ENCODE assay signal across 8 mouse cellular contexts in the genomic region with DNA sequence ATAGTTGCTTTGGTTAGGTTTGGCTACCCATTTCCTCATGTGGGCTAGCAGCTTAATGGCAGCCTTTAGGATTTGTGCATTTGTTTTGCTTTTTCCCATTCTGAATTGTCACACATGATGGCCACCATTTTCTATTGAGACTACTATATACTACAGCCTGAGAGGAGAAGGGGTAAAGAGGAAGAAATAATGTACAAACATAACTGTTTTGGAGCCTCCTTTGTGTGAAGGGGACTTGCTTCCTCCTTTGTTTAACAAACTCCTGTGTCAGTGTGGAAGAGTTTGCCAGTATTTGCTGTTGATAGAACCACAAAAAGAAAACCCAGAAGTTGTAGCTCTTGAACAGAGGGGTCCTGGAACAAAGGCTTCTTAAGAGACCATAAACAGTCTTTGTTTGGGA. TPM values are rescaled to one million over a fixed set of nuclear protein-coding genes. Genes with fewer than 3 reads are reported as not detected.
DNase-seq lines count a peak whose midpoint lies in the region; ATAC-seq and TF ChIP-seq lines count a peak whose summit lies in the region.
"Had no signal": no experiment of that assay in that cellular context is flagged by ENCODE, and none has a peak within 500 bp of the region (broad histone marks: within the 10 kb centered on the region; RNA-seq: fewer than 3 reads in every experiment).

No protein-coding gene starts in this region.

- TF ChIP-seq CTCF in CH12.LX (conservative IDR thresholded peaks at IDR 0.05 in 1 of 2, IDR thresholded peaks at IDR 0.05 in 1 of 2; ENCODE audit: low read depth in 2 of 2, low read length in 2 of 2) (no peak), ES-Bruce4 (IDR thresholded peaks at IDR 0.05; ENCODE audit: low read depth, low read length) (no peak)
- TF ChIP-seq CTCF in liver, postnatal 0 days (IDR thresholded peaks at IDR 0.05; ENCODE audit: low read depth): no peak

- H3K36me3 ChIP-seq in CH12.LX (replicated peaks in 1 of 2; ENCODE audit: control insufficient read depth in 1 of 2, insufficient read depth in 1 of 2, low read length in 1 of 2) (no peaks in the 10 kb centered on the region), ES-Bruce4 (ENCODE audit: control insufficient read depth, insufficient read depth, low read length, poor library complexity, severe bottlenecking) (no peaks in the 10 kb centered on the region)
- H3K36me3 ChIP-seq in hindbrain, embryonic 10.5 days: 0 out of 2 replicates have a peak, but pooled peaks cover 3% of the 10 kb centered on the region
- H3K36me3 ChIP-seq in liver, postnatal 0 days (replicated peaks; ENCODE audit: insufficient read depth, low read length): no peaks in the 10 kb centered on the region

- H3K79me2 ChIP-seq in CH12.LX (replicated peaks; ENCODE audit: control insufficient read depth, extremely low read depth, insufficient read depth, poor library complexity, severe bottlenecking): peaks cover 66% of the 10 kb centered on the region

- H3K4me3 ChIP-seq in CH12.LX (replicated peaks in 1 of 3; ENCODE audit: low read depth in 2 of 3, low read length in 2 of 3, poor library complexity in 1 of 3) (peak overlapping the region in 2 of 3 experiments; percentile 49 to 96), ES-Bruce4 (ENCODE audit: low read depth, low read length) (peak overlapping the region; percentile 62)
- H3K4me3 ChIP-seq in hindbrain, embryonic 10.5 days: peak overlapping the region; percentile 100
- H3K4me3 ChIP-seq in liver, postnatal 0 days (ENCODE audit: low read depth, low read length): no peak overlapping the region

- intact Hi-C loops in gastrocnemius, postnatal 14 days (cut with DNase I; ENCODE audit: low total_unique reads): no loop called here

- H3K27ac ChIP-seq in CH12.LX (ENCODE audit: insufficient read depth, low read depth) (peak overlapping the region; percentile 58), ES-Bruce4 (ENCODE audit: insufficient read depth, low read length) (peak overlapping the region; percentile 36)
- peak overlapping the region; percentile 100 for H3K27ac ChIP-seq in hindbrain, embryonic 10.5 days
- H3K27ac ChIP-seq in liver, postnatal 0 days (ENCODE audit: low read depth): no peak overlapping the region; the same call in 1 of the 2 replicates

- no peak for DNase-seq in CH12.LX (ENCODE audit: extremely low read depth)
- DNase-seq in hindbrain, embryonic 10.5 days (ENCODE audit: low spot score): no peak
- no peak for DNase-seq in liver, postnatal 0 days
- no peak for DNase-seq in urinary bladder, adult 2 months (ENCODE audit: low spot score)
- no peak for DNase-seq in gastrocnemius, postnatal 14 days
- no peak for DNase-seq in kidney, adult 18-20 months

- ATAC-seq in liver, postnatal 0 days: no peak

- dilution Hi-C loops in CH12.LX (cut with MboI; ENCODE audit: extremely low pct_ligation_motif_present, extremely low pct_unique_long_range_greater_than_20kb, low sequenced_read_pairs): no loop called here

- H3K9me3 ChIP-seq in CH12.LX (replicated peaks; ENCODE audit: low read length) (no peaks in the 10 kb centered on the region), ES-Bruce4 (replicated peaks; ENCODE audit: control insufficient read depth, insufficient read depth, low read length, poor library complexity, severe bottlenecking) (no peaks in the 10 kb centered on the region)
- no peaks in the 10 kb centered on the region for H3K9me3 ChIP-seq in hindbrain, embryonic 10.5 days
- no peaks in the 10 kb centered on the region for H3K9me3 ChIP-seq in liver, postnatal 0 days (ENCODE audit: low read length)

- in situ Hi-C loops in CH12.LX (cut with MboI; ENCODE audit: low pct_ligation_motif_present, low pct_unique_long_range_greater_than_20kb, low sequenced_read_pairs): no loop called here

- H3K9ac ChIP-seq in CH12.LX (ENCODE audit: insufficient read depth, low read depth) (peak overlapping the region; percentile 69), ES-Bruce4 (ENCODE audit: low read depth, poor library complexity, severe bottlenecking) (peak overlapping the region; percentile 99)
- H3K9ac ChIP-seq in liver, postnatal 0 days (replicated peaks): no peak overlapping the region

- peaks cover 4 to 12% of the 10 kb centered on the region in 2 experiments for H3K4me1 ChIP-seq in CH12.LX (ENCODE audit: control insufficient read depth in 1 of 2, insufficient read depth in 2 of 2)
- peaks cover 9% of the 10 kb centered on the region for H3K4me1 ChIP-seq in ES-Bruce4 (ENCODE audit: control insufficient read depth, insufficient read depth, low read length)
- peaks cover 49% of the 10 kb centered on the region for H3K4me1 ChIP-seq in hindbrain, embryonic 10.5 days (replicated peaks)
- H3K4me1 ChIP-seq in liver, postnatal 0 days (ENCODE audit: insufficient read depth): peaks cover 18% of the 10 kb centered on the region

- H3K27me3 ChIP-seq in CH12.LX (replicated peaks) (peaks cover 16% of the 10 kb centered on the region), ES-Bruce4 (ENCODE audit: control insufficient read depth, insufficient read depth, low read length, poor library complexity, severe bottlenecking) (no peaks in the 10 kb centered on the region)
- H3K27me3 ChIP-seq in hindbrain, embryonic 10.5 days (ENCODE audit: insufficient read depth, poor library complexity, severe bottlenecking): no peaks in the 10 kb centered on the region
- H3K27me3 ChIP-seq in liver, postnatal 0 days (ENCODE audit: insufficient read depth, low read length): no peaks in the 10 kb centered on the region

- no peak for TF ChIP-seq EP300 in CH12.LX (IDR thresholded peaks at IDR 0.05; ENCODE audit: low read length)
- no peak for TF ChIP-seq EP300 in ES-Bruce4 (IDR thresholded peaks at IDR 0.05; ENCODE audit: insufficient read depth, low read depth, low read length)
- TF ChIP-seq EP300 in liver, postnatal 0 days (IDR thresholded peaks at IDR 0.05; ENCODE audit: low read depth): no peak

- TF ChIP-seq POLR2A in CH12.LX (IDR thresholded peaks at IDR 0.05; ENCODE audit: low read depth, low read length) (no peak), ES-Bruce4 (IDR thresholded peaks at IDR 0.05; ENCODE audit: insufficient read depth, low read length) (no peak)

- no peak for TF ChIP-seq RAD21 in CH12.LX (IDR thresholded peaks at IDR 0.05; ENCODE audit: low read depth, low read length)

- peak overlapping the region; percentile 85 for H3K4me2 ChIP-seq in CH12.LX (ENCODE audit: insufficient read depth, low read depth, poor library complexity, severe bottlenecking)
- peak overlapping the region; percentile 99; the same call in 1 of the 2 replicates for H3K4me2 ChIP-seq in liver, postnatal 0 days (ENCODE audit: low read depth, low read length)

TF ChIP-seq in CH12.LX, 34 proteins besides CTCF, POLR2A, EP300 and RAD21:
- TF ChIP-seq SMC3 (IDR thresholded peaks at IDR 0.05; ENCODE audit: low read depth, low read length): no peak
- TF ChIP-seq USF2 (conservative IDR thresholded peaks at IDR 0.05; ENCODE audit: low read depth, low read length): no peak
- no peak for TF ChIP-seq ETS1 (conservative IDR thresholded peaks at IDR 0.05; ENCODE audit: low read depth, low read length)
- TF ChIP-seq HCFC1 (IDR thresholded peaks at IDR 0.05; ENCODE audit: low read depth, low read length): no peak
- no peak for TF ChIP-seq MEF2A (IDR thresholded peaks at IDR 0.05; ENCODE audit: borderline replicate concordance, low read depth, low read length)
- no peak for TF ChIP-seq MAZ (IDR thresholded peaks at IDR 0.05; ENCODE audit: low read depth, low read length)
- no peak for TF ChIP-seq GABPA (IDR thresholded peaks at IDR 0.05; ENCODE audit: insufficient replicate concordance, low read depth, low read length)
- TF ChIP-seq MAFK (IDR thresholded peaks at IDR 0.05; ENCODE audit: insufficient replicate concordance, low read length): no peak
- no peak for TF ChIP-seq CHD2 (IDR thresholded peaks at IDR 0.05; ENCODE audit: low read length)
- no peak for TF ChIP-seq NELFE (IDR thresholded peaks at IDR 0.05; ENCODE audit: low read depth, low read length)
- TF ChIP-seq PAX5 (IDR thresholded peaks at IDR 0.05; ENCODE audit: low read length): no peak
- no peak for TF ChIP-seq MXI1 (IDR thresholded peaks at IDR 0.05; ENCODE audit: low read depth, low read length)
- TF ChIP-seq JUN (IDR thresholded peaks at IDR 0.05; ENCODE audit: insufficient read depth, low read depth, low read length): no peak

RNA-seq across cellular contexts. Expression of a gene that starts 2.5 kb away (rescaled TPM):
- total RNA-seq in CH12.LX (2012; rRNA removed): 8.9 and 14.3 TPM in 2 replicates
- total RNA-seq in CH12.LX (2014; rRNA removed): 1.8 and 1.9 TPM in 2 replicates
- 4.1 and 5.8 TPM in 2 replicates for polyA plus RNA-seq in CH12.LX (2012; ENCODE audit: insufficient read length, low read depth)
- 161 and 181 TPM in 2 replicates for polyA plus RNA-seq in ES-Bruce4 (2011; ENCODE audit: insufficient read depth, insufficient read length, low read depth, missing spikeins)
- 69.9 and 71.6 TPM in 2 replicates for polyA plus RNA-seq in hindbrain, embryonic 10.5 days (2016; fragmentation: Nextera tagmentation; extraction: Ambion mirVana)
- polyA plus RNA-seq in liver, postnatal 0 days (2015; fragmentation: Nextera tagmentation; extraction: Ambion mirVana): 5.8 and 6.4 TPM in 2 replicates
- polyA plus RNA-seq in urinary bladder, adult 2 months (2012; rRNA removed): 24.4 and 28.6 TPM in 2 replicates
- 10 to 100 TPM; 16.6 to 17.0 TPM for total RNA-seq in gastrocnemius, postnatal 14 days (2021)

RNA-seq across cellular contexts. Expression of a gene that starts 13.0 kb away (rescaled TPM):
- 0.08 TPM in 1 of 2 replicates, not detected in the other for total RNA-seq in CH12.LX (2012; rRNA removed)
- total RNA-seq in CH12.LX (2014; rRNA removed): not detected in 2 replicates
- polyA plus RNA-seq in CH12.LX (2012; ENCODE audit: insufficient read length, low read depth): not detected in 2 replicates
- 1.3 and 1.6 TPM in 2 replicates for polyA plus RNA-seq in ES-Bruce4 (2011; ENCODE audit: insufficient read depth, insufficient read length, low read depth, missing spikeins)
- not detected in 2 replicates for polyA plus RNA-seq in hindbrain, embryonic 10.5 days (2016; fragmentation: Nextera tagmentation; extraction: Ambion mirVana)
- polyA plus RNA-seq in liver, postnatal 0 days (2015; fragmentation: Nextera tagmentation; extraction: Ambion mirVana): not detected in 2 replicates
- polyA plus RNA-seq in urinary bladder, adult 2 months (2012; rRNA removed): 0.12 and 0.29 TPM in 2 replicates
- total RNA-seq in gastrocnemius, postnatal 14 days (2021): not detected
- polyA plus RNA-seq: erythroblast, embryonic 14.5 days had no signal
